Mouse (Mus musculus) ES-Bruce4 (cell line): ENCODE measurements around the gene Siglec1.

Experiments used
- CTCF ChIP-seq: IDR thresholded peaks from one replicate; pipeline ENCODE4 v1.8.1; 2011; ENCODE audit warnings: low read depth, low read length
- EP300 ChIP-seq: IDR thresholded peaks from 2 replicates; pipeline ENCODE4 v1.6.1; 2011; ENCODE audit warnings: low read depth, low read length; ENCODE audit not compliant: insufficient read depth
- POLR2A ChIP-seq: IDR thresholded peaks from one replicate; pipeline ENCODE4 v1.8.1; 2011; ENCODE audit warnings: low read length; ENCODE audit not compliant: insufficient read depth

GRCm38 (mm10) chr2:131086667-131087390 is at the start of gene Siglec1:
- TF ChIP-seq POLR2A (no peak), CTCF (no peak), EP300 (no peak)
